Mouse (Mus musculus): ENCODE data around the gene Pik3c2a. TPM values are rescaled to one million over a fixed set of nuclear protein-coding genes. Genes with fewer than 3 reads are reported as not detected.

Gene Pik3c2a
- 2.9 and 3.2 TPM in 2 replicates for polyA plus RNA-seq (2012; rRNA removed)

DNA sequence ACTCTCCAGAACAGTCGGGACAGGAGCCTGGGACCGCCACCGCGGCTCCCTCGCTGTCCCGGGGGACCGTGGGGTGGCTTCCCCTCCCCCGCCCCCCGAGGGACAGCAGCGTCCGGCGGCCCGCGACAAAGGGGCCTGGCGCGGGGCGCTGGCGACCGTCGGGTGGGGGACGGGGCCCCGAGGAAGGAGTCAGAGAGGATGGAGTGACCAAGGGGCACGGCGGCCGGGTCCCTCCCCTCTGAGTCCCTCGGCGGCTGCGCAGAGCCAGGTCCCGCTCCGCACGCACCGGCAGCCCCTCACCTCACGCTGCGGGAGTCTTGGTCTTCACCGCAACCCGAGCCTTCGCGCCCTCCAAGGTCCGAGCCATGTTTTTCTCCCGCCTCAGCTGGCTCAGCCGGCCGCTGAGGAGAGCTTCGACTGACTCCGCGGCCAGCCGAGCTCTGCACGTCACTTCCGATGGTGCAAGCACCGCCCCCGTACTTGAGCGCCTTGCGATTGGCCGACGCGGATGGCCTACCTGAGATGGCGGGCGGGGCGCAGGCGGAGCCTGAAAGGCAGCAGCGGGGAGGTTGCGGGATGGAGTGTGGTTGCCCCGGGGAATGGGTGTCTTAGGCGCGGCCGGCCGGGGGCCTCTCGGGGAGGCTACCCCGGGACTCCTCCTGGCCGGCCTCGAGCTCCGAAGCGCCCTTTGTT lies at the start of gene Pik3c2a:
TSS of gene Pik3c2a (minus strand) at position 446 of the 693 bp plus-strand sequence.

DNA sequence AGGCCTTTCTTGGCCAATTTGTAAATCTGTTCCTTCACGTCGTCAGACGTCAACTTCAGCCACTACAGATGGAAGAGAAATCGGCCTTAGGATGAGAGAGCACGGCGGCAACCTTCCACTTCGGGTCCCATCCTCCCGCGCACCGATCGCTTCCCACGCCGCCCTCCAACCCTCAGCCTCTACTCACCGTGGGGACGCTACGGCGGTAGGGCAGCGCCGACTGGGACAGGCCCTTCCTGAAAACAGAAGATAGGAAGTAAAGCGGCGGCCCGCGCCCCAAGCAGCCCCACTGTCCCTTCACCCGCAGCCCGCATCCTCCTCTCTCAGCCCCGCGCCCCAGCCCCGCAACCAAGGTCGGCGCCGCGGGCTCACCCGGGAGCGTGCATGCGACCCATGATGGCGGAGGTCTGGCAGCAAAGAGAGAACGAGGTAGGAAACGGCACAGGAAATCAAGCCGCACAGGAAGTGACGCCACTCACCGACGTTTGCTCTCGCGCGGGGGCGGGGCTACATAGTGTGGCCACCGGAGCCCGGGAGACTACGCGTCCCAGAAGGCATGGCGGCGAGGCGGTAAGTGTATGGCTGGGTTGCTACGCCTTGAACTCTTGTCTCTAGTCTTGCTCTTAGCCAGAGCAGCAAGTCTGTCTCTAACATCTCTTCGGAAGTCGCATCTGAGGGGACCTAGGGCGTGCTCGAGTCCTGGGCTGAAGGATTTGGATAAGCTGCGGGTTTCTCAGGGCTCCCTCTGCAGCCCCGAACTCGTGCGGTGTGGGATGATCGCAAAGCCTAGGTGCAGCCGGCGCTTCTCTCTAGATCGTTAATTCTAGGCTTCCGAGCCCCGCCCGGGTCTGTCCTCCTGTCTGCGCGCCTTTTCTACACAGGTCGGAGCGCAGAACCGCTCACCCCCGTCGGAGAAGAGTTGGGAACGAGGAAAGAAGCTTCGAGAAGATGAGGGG lies 109.3 kb downstream of the Pik3c2a start, which contains the start of gene Rps13:
TSS of gene Rps13 (minus strand) at position 483 of the 956 bp plus-strand sequence.

DNA sequence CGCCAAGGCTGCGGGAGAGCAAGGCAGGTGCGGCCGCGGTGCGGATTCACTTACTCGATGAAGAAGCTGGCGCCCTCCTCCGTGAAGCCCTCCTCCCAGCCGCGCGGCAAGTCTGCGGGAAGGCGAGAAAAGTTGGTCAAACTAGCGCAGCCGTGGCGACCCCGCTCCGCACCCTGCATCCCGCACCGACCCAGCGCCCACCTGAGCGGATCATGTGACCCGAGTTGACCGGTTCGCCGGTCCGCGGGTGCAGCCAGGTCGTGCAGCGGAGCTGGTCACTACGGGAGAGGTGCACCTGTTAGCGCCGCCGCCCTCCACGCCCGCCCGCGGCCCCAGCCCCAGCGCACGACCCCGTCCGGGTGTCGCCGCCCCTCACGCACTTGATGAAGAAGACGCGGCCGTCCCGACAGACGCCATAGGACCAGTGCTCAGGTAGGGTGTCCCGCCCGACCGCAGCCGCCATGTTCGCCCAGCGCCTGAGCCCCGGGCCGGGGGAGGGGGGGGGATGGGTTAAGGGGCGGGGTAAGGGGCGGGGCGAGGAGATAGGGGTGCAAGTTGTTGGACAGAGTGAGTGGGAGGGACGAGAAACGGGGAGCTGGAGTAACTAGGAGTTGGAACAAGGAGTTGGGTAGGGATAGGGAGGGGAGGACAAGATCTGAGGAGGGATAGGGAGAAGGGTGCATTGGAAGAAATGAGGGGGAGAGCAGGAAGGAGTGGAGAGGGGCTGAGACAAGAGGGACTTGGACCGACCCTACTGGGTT lies 135.2 kb downstream of the Pik3c2a start, which contains the start of gene Plekha7:
TSS of gene Plekha7 (minus strand) at position 506 of the 761 bp plus-strand sequence.

Other genes with a start within 250 kb of the Pik3c2a start
- gene Plekha7, start 135.1 kb downstream of the Pik3c2a start, polyA plus RNA-seq (2012; rRNA removed): 2.3 and 2.5 TPM in 2 replicates
- gene Rps13, start 109.3 kb downstream of the Pik3c2a start, polyA plus RNA-seq (2012; rRNA removed): 601 and 717 TPM in 2 replicates
- 2.4 and 2.8 TPM in 2 replicates for gene Nucb2, start 60.9 kb upstream of the Pik3c2a start, polyA plus RNA-seq (2012; rRNA removed)